Mouse (Mus musculus) neural tube, embryonic 14.5 days (tissue): ENCODE results near the gene Ctu1. TPM values are rescaled to one million over a fixed set of nuclear protein-coding genes. Genes with fewer than 3 reads are reported as not detected.
"Not testable (repeated sequence)": the region's sequence is repeated elsewhere in the genome, so short reads cannot be mapped to it uniquely, and the experiment has no call there.

Experiments used
- ATAC-seq: fragments of 200-750 bp; cut with Nextera tagmentation; 2 replicates; pipeline ENCODE4 v1.8.0; 2017; ENCODE audit warnings: low read depth, mild to moderate bottlenecking, moderate TSS enrichment, moderate library complexity
- H3K27ac ChIP-seq: fragments of 300-500 bp; sonication (generic); 2 replicates; pipeline ENCODE4 v1.5.1; 2014; ENCODE audit warnings: low read depth, mild to moderate bottlenecking, control low read depth, low read length, moderate library complexity, mixed read lengths
- H3K27me3 ChIP-seq: fragments of 300-500 bp; sonication (generic); 2 replicates; pipeline ENCODE4 v1.6.1; 2014; ENCODE audit warnings: low read length; ENCODE audit not compliant: control insufficient read depth, insufficient read depth
- H3K36me3 ChIP-seq: fragments of 300-500 bp; sonication (generic); 2 replicates; pipeline ENCODE4 v1.6.1; 2014; ENCODE audit warnings: low read length, mixed read lengths; ENCODE audit not compliant: control insufficient read depth, insufficient read depth
- H3K4me1 ChIP-seq: fragments of 300-500 bp; sonication (generic); 2 replicates; pipeline ENCODE4 v1.6.1; 2014; ENCODE audit warnings: low read length; ENCODE audit not compliant: control insufficient read depth, insufficient read depth
- H3K4me2 ChIP-seq: fragments of 300-500 bp; sonication (generic); 2 replicates; pipeline ENCODE4 v1.6.1; 2014; ENCODE audit warnings: mild to moderate bottlenecking, low read depth, low read length, control low read depth
- H3K4me3 ChIP-seq: fragments of 300-500 bp; sonication (generic); 2 replicates; pipeline ENCODE4 v1.5.1; 2014; ENCODE audit warnings: low read depth, low read length, control low read depth, mixed read lengths
- H3K9ac ChIP-seq: fragments of 300-500 bp; sonication (generic); replicated peaks from 2 replicates; pipeline ENCODE4 v1.6.1; 2014; ENCODE audit warnings: low read depth, mild to moderate bottlenecking, control low read depth, low read length, mixed read lengths
- H3K9me3 ChIP-seq: fragments of 300-500 bp; sonication (generic); 2 replicates; pipeline ENCODE4 v1.6.1; 2016; ENCODE audit warnings: low read length; ENCODE audit not compliant: control insufficient read depth
- WGBS: fragments of 180-500 bp; shearing (Covaris S2); extraction: QIAGEN DNeasy Blood & Tissue Kit; methylation state at CpG from one replicate; pipeline ENCODE4 v1.1.7; 2014; 5-methylcytosine and 5-hydroxymethylcytosine counted together
- polyA plus RNA-seq: library from polyadenylated mRNA; unstranded; fragments of >200 nt; fragmentation: Nextera tagmentation; extraction: Ambion mirVana; gene quantifications from 2 replicates; pipeline ENCODE4 v1.2.1, GENCODE M21; 2014

Gene Ctu1
- polyA plus RNA-seq, 1 experiment from 2014 or later: 15.0 TPM

- Histone ChIP-seq H3K4me3 (no peak overlapping the region), H3K4me1 (no peaks in the 10 kb centered on the region), H3K27me3 (no peaks in the 10 kb centered on the region), H3K36me3 (no peaks in the 10 kb centered on the region), H3K9ac (no peak overlapping the region), H3K4me2 (no peak overlapping the region), H3K27ac (no peak overlapping the region), H3K9me3 (no peaks in the 10 kb centered on the region)
- 86% methylated on average over 5 of the region's 5 CpGs for WGBS
- ATAC-seq: no peak
Measured at GRCm38 (mm10) chr7:43642587-43642986, 29.2 kb upstream of the Ctu1 start.

GRCm38 (mm10) chr7:43643046-43643652, 28.7 kb upstream of the Ctu1 start:
- H3K36me3 ChIP-seq: no peaks in the 10 kb centered on the region
- H3K27me3 ChIP-seq: no peaks in the 10 kb centered on the region
- H3K4me1 ChIP-seq: no peaks in the 10 kb centered on the region
- no peak overlapping the region for H3K9ac ChIP-seq
- WGBS: 85% methylated on average over 17 of the region's 17 CpGs
- no peak overlapping the region for H3K4me2 ChIP-seq
- ATAC-seq: no peak
- no peaks in the 10 kb centered on the region for H3K9me3 ChIP-seq
- no peak overlapping the region for H3K27ac ChIP-seq
- no peak overlapping the region for H3K4me3 ChIP-seq

GRCm38 (mm10) chr7:43652683-43653082, 19.1 kb upstream of the Ctu1 start:
- H3K4me1 ChIP-seq: no peaks in the 10 kb centered on the region
- H3K4me2 ChIP-seq: no peak overlapping the region
- WGBS: 90% methylated on average over 6 of the region's 6 CpGs
- no peak overlapping the region for H3K27ac ChIP-seq
- H3K4me3 ChIP-seq: no peak overlapping the region
- no peak for ATAC-seq
- no peaks in the 10 kb centered on the region for H3K27me3 ChIP-seq
- H3K36me3 ChIP-seq: no peaks in the 10 kb centered on the region
- no peaks in the 10 kb centered on the region for H3K9me3 ChIP-seq
- H3K9ac ChIP-seq: no peak overlapping the region

GRCm38 (mm10) chr7:43654519-43654918, 17.3 kb upstream of the Ctu1 start:
- H3K4me3 ChIP-seq: no peak overlapping the region
- no peak overlapping the region for H3K27ac ChIP-seq
- H3K36me3 ChIP-seq: no peaks in the 10 kb centered on the region
- no peaks in the 10 kb centered on the region for H3K4me1 ChIP-seq
- H3K9ac ChIP-seq: no peak overlapping the region
- H3K4me2 ChIP-seq: no peak overlapping the region
- H3K27me3 ChIP-seq: no peaks in the 10 kb centered on the region
- no peaks in the 10 kb centered on the region for H3K9me3 ChIP-seq
- ATAC-seq: no peak
- 85% methylated on average over 3 of the region's 3 CpGs for WGBS

GRCm38 (mm10) chr7:43656232-43656631, 15.6 kb upstream of the Ctu1 start:
- Histone ChIP-seq H3K4me2 (no peak overlapping the region), H3K36me3 (no peaks in the 10 kb centered on the region), H3K9me3 (no peaks in the 10 kb centered on the region), H3K27me3 (no peaks in the 10 kb centered on the region), H3K9ac (no peak overlapping the region), H3K27ac (no peak overlapping the region), H3K4me1 (no peaks in the 10 kb centered on the region), H3K4me3 (no peak overlapping the region)
- WGBS: 85% methylated on average over 6 of the region's 6 CpGs
- ATAC-seq: no peak

GRCm38 (mm10) chr7:43660002-43660401, 11.8 kb upstream of the Ctu1 start, which contains the start of gene Siglece:
Siglece (minus strand) TSS chr7:43660161.
- no peaks in the 10 kb centered on the region for H3K9me3 ChIP-seq
- H3K27ac ChIP-seq: no peak within 1 kb of the TSS
- ATAC-seq: no peak
- no peak within 1 kb of the TSS for H3K4me3 ChIP-seq
- WGBS: 82% methylated on average over 1 of the region's 1 CpGs
- no peak within 1 kb of the TSS for H3K9ac ChIP-seq
- H3K4me2 ChIP-seq: no peak within 1 kb of the TSS
- no peaks in the 10 kb centered on the region for H3K27me3 ChIP-seq
- H3K36me3 ChIP-seq: no peaks in the 10 kb centered on the region
- no peaks in the 10 kb centered on the region for H3K4me1 ChIP-seq

- no peak for ATAC-seq
Measured at GRCm38 (mm10) chr7:43662804-43663203, 9.0 kb upstream of the Ctu1 start.

GRCm38 (mm10) chr7:43667221-43667620, 4.6 kb upstream of the Ctu1 start:
- H3K9me3 ChIP-seq, H3K4me3 ChIP-seq, H3K27me3 ChIP-seq, H3K9ac ChIP-seq, H3K4me2 ChIP-seq, ATAC-seq, H3K4me1 ChIP-seq, H3K27ac ChIP-seq, H3K36me3 ChIP-seq: not testable (repeated sequence)
- WGBS: 88% methylated on average over 4 of the region's 4 CpGs

More at GRCm38 (mm10) chr7:43662804-43663203, 9.0 kb upstream of the Ctu1 start:
- H3K27ac ChIP-seq: no peak overlapping the region
- no peaks in the 10 kb centered on the region for H3K36me3 ChIP-seq
- no peak overlapping the region for H3K4me3 ChIP-seq
- H3K9me3 ChIP-seq: no peaks in the 10 kb centered on the region
- no peak overlapping the region for H3K4me2 ChIP-seq
- no peak overlapping the region for H3K9ac ChIP-seq
- no peaks in the 10 kb centered on the region for H3K4me1 ChIP-seq
- H3K27me3 ChIP-seq: no peaks in the 10 kb centered on the region
- WGBS: 93% methylated on average over 1 of the region's 1 CpGs

- ATAC-seq: no peak
- Histone ChIP-seq H3K9ac (no peak overlapping the region), H3K27ac (no peak overlapping the region), H3K4me3 (no peak overlapping the region), H3K27me3 (no peaks in the 10 kb centered on the region), H3K4me2 (no peak overlapping the region), H3K9me3 (no peaks in the 10 kb centered on the region), H3K4me1 (0 out of 2 replicates have a peak, but pooled peaks cover 6% of the 10 kb centered on the region), H3K36me3 (no peaks in the 10 kb centered on the region)
- WGBS: 18% methylated on average over 3 of the region's 3 CpGs
Measured at GRCm38 (mm10) chr7:43668582-43668981, 3.2 kb upstream of the Ctu1 start.
